Mouse (Mus musculus) lung, embryonic 15.5 days (tissue): ENCODE measurements around the gene Crp. TPM values are rescaled to one million over a fixed set of nuclear protein-coding genes. Genes with fewer than 3 reads are reported as not detected.

ENCODE experiments used
- ATAC-seq: fragments of 200-750 bp; cut with Nextera tagmentation; 2 replicates; pipeline ENCODE4 v1.8.0; 2017; ENCODE audit warnings: moderate number of reproducible peaks, borderline replicate concordance; ENCODE audit not compliant: low FRiP score, low TSS enrichment; ENCODE audit errors: extremely low read depth
- H3K27ac ChIP-seq: fragments of 300-500 bp; sonication (generic); 2 replicates; pipeline ENCODE4 v1.5.1; 2015; ENCODE audit warnings: moderate library complexity, mild to moderate bottlenecking, inconsistent platforms
- H3K27me3 ChIP-seq: fragments of 300-500 bp; sonication (generic); 2 replicates; pipeline ENCODE4 v1.6.1; 2015; ENCODE audit warnings: inconsistent platforms
- H3K36me3 ChIP-seq: fragments of 300-500 bp; sonication (generic); 2 replicates; pipeline ENCODE4 v1.6.1; 2015; ENCODE audit warnings: inconsistent platforms
- H3K4me1 ChIP-seq: fragments of 300-500 bp; sonication (generic); 2 replicates; pipeline ENCODE4 v1.6.1; 2015; ENCODE audit warnings: inconsistent platforms
- H3K4me2 ChIP-seq: fragments of 300-500 bp; sonication (generic); 2 replicates; pipeline ENCODE4 v1.6.1; 2015; ENCODE audit warnings: inconsistent platforms, mild to moderate bottlenecking, moderate library complexity
- H3K4me3 ChIP-seq: fragments of 300-500 bp; sonication (generic); 2 replicates; pipeline ENCODE4 v1.5.1; 2015; ENCODE audit warnings: mild to moderate bottlenecking, inconsistent platforms
- H3K9ac ChIP-seq: fragments of 300-500 bp; sonication (generic); 2 replicates; pipeline ENCODE4 v1.6.1; 2015; ENCODE audit warnings: inconsistent platforms
- H3K9me3 ChIP-seq: fragments of 300-500 bp; sonication (generic); 2 replicates; pipeline ENCODE4 v1.6.1; 2016; ENCODE audit warnings: inconsistent platforms
- WGBS: fragments of 180-500 bp; shearing (Covaris S2); methylation state at CpG from one replicate; pipeline ENCODE4 v1.1.7; 2015; 5-methylcytosine and 5-hydroxymethylcytosine counted together
- polyA plus RNA-seq: library from polyadenylated mRNA; unstranded; fragments of >200 nt; fragmentation: Nextera tagmentation; extraction: Ambion mirVana; gene quantifications from 2 replicates; pipeline ENCODE4 v1.2.1, GENCODE M21; 2015

Gene Crp
- polyA plus RNA-seq, 1 experiment from 2014 or later: 0.09 TPM

DNA sequence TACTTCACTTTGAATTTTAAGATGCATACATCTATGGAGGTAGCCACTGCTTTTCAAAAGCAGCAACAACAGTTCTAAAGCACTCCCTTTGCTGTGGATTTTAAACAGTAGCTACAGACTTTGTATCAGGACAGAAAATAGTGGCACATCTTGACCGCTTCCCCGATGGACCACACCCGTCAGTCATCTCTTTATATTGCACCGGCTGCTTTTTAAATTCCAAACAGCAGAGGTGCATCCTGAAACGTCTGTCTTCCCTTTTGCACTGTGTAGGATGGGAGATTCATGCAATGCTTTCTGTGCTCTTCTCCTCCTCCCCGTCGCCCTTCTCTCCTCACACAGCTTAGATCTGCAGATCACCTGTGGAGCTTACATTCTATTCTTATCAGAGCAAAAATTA lies 57.3 kb downstream of the Crp start:
- H3K9me3 ChIP-seq: no peaks in the 10 kb centered on the region
- no peaks in the 10 kb centered on the region for H3K36me3 ChIP-seq
- H3K4me2 ChIP-seq: no peak overlapping the region
- no peaks in the 10 kb centered on the region for H3K4me1 ChIP-seq
- no peak overlapping the region for H3K9ac ChIP-seq
- H3K4me3 ChIP-seq: no peak overlapping the region
- ATAC-seq: no peak
- 67% methylated on average over 7 of the region's 7 CpGs for WGBS
- H3K27ac ChIP-seq: no peak overlapping the region
- no peaks in the 10 kb centered on the region for H3K27me3 ChIP-seq

DNA sequence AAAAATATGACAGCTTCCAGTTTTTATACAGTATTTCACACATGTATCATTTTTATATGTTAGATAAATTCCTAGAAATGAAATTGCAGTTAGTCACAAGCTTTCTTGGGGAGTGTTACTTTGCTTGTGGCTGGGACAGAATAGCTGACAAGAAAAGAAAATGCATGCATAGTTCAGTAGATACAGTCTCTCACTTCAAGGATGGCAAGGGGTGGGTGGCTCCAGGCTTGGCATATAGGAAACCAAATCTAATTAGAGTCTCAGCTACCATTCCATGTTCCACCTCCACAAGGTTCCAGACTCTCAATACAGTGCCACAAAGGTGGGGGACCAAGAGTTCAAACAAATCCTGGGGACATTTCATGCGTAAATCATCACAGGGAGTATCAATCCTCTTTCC lies 61.7 kb downstream of the Crp start:
- Histone ChIP-seq H3K4me3 (no peak overlapping the region), H3K4me1 (no peaks in the 10 kb centered on the region), H3K4me2 (no peak overlapping the region), H3K27ac (no peak overlapping the region), H3K36me3 (no peaks in the 10 kb centered on the region), H3K27me3 (no peaks in the 10 kb centered on the region), H3K9ac (no peak overlapping the region), H3K9me3 (no peaks in the 10 kb centered on the region)
- no peak for ATAC-seq
- 71% methylated on average over 1 of the region's 1 CpGs for WGBS

DNA sequence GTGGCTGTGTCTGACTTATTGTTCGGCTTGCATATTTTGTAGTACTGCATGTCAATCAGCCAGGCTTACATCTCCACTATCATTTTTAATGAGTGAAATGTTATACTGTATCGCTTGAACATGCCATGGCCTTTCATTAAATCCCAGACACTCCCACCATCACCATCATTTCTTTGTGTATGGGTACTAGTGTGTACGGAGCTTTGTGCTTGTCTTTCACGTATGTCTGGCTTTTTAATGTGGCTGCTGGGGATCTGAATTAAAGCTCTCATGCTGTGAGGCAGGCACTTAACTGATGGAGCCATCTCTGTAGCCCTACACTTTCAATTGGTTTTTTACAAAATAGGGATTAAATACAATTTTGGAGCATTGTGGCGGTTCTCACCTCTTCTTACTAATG lies 81.3 kb downstream of the Crp start:
- ATAC-seq: no peak
- no peak overlapping the region for H3K4me3 ChIP-seq
- no peaks in the 10 kb centered on the region for H3K36me3 ChIP-seq
- H3K27me3 ChIP-seq: no peaks in the 10 kb centered on the region
- WGBS: 87% methylated on average over 5 of the region's 5 CpGs
- no peaks in the 10 kb centered on the region for H3K4me1 ChIP-seq
- no peak overlapping the region for H3K27ac ChIP-seq
- H3K4me2 ChIP-seq: no peak overlapping the region
- no peak overlapping the region for H3K9ac ChIP-seq
- H3K9me3 ChIP-seq: no peaks in the 10 kb centered on the region

DNA sequence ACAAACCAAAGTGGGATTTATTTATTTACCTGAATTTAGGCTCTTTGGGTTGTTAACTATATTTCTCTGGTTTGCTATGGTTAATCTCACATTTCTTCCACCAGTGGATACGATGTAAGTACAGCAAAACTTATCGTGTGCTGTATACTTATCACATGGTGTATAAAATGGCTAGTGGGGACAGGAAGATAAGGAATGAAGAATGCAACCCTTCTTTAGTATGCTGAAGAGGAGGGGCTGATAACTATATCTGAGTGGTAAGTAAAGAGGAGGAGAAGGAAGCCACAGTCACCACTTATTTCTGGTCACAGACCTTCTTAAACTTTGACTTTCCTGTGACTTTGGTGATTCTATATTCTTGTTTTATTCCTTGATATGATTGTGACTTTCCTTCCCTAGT lies 87.5 kb downstream of the Crp start:
- Histone ChIP-seq H3K4me3 (no peak overlapping the region), H3K9ac (no peak overlapping the region), H3K27me3 (no peaks in the 10 kb centered on the region), H3K27ac (no peak overlapping the region), H3K4me1 (no peaks in the 10 kb centered on the region), H3K9me3 (no peaks in the 10 kb centered on the region), H3K4me2 (no peak overlapping the region), H3K36me3 (no peaks in the 10 kb centered on the region)
- WGBS: 56% methylated on average over 2 of the region's 2 CpGs
- no peak for ATAC-seq

DNA sequence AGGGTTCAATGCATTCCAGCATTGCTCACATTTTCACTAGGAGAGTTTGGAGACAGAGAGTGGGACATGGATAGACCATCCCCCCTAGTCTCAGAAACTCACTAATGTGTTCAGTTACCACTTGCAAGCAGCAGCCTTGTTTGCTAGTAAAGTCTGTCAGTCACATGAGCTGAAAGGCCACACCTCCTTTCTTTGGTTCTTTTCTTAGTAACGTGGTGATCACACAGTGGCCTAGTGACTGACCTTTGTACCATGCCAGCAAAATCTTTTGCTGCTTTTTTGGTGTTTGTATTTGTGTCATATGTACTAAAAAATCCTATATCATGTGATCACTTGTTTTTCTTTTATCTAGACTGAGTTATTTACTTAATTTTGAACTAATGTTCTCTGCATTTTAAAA lies 88.0 kb downstream of the Crp start:
- WGBS: 7% methylated on average over 1 of the region's 1 CpGs
- no peak for ATAC-seq
- H3K27ac ChIP-seq: no peak overlapping the region
- no peaks in the 10 kb centered on the region for H3K27me3 ChIP-seq
- H3K9me3 ChIP-seq: no peaks in the 10 kb centered on the region
- no peak overlapping the region for H3K4me3 ChIP-seq
- H3K9ac ChIP-seq: no peak overlapping the region
- no peaks in the 10 kb centered on the region for H3K36me3 ChIP-seq
- H3K4me2 ChIP-seq: no peak overlapping the region
- H3K4me1 ChIP-seq: no peaks in the 10 kb centered on the region

DNA sequence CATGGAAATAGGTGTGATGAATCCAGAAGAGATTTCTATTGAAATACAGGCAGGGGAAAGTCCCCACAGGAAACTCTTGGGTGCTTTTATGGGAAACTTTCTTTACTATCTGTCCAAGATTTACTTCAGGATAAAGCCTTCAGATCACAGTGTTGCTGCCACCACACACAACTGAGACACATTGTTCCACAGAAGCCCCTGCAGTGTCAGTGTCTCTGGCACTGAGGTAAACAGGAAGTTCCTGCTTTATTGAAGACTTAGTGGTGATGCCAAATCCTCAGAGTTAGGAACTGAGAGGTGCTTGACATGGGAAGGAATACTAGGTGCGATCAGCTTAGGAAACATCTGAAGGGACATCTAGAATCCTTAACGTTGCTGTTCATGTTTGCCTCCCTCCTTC lies 131.1 kb downstream of the Crp start:
- no peaks in the 10 kb centered on the region for H3K36me3 ChIP-seq
- H3K27me3 ChIP-seq: no peaks in the 10 kb centered on the region
- H3K9me3 ChIP-seq: no peaks in the 10 kb centered on the region
- H3K27ac ChIP-seq: no peak overlapping the region
- H3K9ac ChIP-seq: no peak overlapping the region
- no peaks in the 10 kb centered on the region for H3K4me1 ChIP-seq
- no peak overlapping the region for H3K4me3 ChIP-seq
- no peak overlapping the region for H3K4me2 ChIP-seq
- ATAC-seq: no peak
- 69% methylated on average over 2 of the region's 2 CpGs for WGBS

DNA sequence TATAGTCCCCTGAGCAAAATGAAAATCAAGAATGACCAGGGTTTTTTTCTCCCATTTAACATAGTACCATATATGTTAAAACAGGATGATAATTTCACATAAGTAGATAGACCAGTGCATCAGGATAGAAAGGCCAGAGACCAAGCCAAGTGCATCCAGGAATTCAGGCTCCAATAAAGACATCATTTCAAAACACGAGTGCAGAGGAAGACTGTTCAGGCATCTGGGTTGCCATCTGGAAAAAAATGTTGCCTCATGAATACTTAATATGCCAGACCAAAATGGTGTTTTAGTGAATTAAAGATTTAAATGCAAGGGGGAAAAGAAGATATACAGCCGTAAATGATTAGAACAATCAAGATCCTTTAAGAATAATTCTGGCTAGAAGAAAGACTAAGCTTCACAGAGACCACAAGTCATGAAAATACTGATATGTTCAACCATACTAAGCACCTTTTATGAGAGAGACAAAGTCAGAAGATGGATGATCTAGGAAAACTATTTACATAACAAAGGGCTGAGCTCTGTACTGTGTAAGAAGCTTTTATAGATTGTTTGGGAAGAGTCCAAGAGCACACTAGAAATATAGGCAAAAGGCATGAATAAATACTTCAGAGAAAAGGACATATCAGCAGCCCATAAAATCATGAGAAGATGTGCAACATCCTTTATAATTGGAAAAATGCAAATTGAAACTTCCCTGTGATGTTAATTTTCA lies 149.3 kb downstream of the Crp start:
- no peak for ATAC-seq

DNA sequence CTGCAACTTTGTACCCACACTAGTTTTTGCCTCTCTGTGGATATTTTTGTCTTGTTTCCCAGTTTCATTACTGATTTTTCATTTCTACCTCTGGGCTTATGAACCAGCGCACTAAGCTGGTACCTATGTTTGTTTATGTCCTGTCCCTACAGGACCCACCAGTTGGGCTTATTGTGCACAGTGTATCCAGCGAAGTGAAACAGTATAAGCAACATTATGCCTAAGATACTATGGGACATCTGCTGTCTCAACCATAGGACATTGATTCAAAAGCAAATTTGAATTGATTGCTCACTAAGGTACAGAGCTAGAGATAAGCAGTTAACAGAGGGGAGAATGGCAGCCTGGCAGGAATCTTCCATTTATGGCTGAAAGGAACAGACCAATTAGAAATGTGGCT lies 150.3 kb downstream of the Crp start:
- Histone ChIP-seq H3K4me2 (no peak overlapping the region), H3K9me3 (no peaks in the 10 kb centered on the region), H3K4me1 (no peaks in the 10 kb centered on the region), H3K9ac (no peak overlapping the region), H3K4me3 (no peak overlapping the region), H3K27ac (no peak overlapping the region), H3K36me3 (no peaks in the 10 kb centered on the region), H3K27me3 (no peaks in the 10 kb centered on the region)
- WGBS: 84% methylated on average over 2 of the region's 2 CpGs
- no peak for ATAC-seq

More for the DNA sequence above, 149.3 kb downstream of the Crp start:
- no peak overlapping the region for H3K27ac ChIP-seq
- no peak overlapping the region for H3K4me3 ChIP-seq
- H3K27me3 ChIP-seq: no peaks in the 10 kb centered on the region
- 83% methylated on average over 2 of the region's 2 CpGs for WGBS
- no peaks in the 10 kb centered on the region for H3K4me1 ChIP-seq
- H3K9ac ChIP-seq: no peak overlapping the region
- H3K36me3 ChIP-seq: no peaks in the 10 kb centered on the region
- no peaks in the 10 kb centered on the region for H3K9me3 ChIP-seq
- H3K4me2 ChIP-seq: no peak overlapping the region

DNA sequence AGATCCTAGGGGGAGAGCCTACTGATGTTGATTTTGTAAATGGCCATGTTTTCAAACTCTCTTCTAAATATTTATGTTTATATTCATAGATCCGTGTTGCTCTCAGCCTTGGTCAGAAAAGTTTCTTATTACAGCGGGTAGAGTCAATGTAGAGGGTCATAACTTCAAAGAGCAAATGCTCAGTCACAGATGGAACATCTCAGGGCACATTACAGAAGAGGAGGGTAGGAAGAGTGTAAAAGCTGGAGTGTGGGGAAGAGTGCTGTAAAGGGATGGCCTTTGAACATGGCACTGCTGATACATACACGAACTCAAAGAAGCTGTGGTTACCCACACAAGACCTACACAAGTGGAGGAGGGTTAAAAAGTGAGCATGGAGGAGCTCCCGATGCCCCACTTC lies 177.4 kb downstream of the Crp start:
- H3K27ac ChIP-seq: no peak overlapping the region
- ATAC-seq: peak; percentile 55; the same call in 1 of the 2 replicates
- no peak overlapping the region for H3K9ac ChIP-seq
- H3K36me3 ChIP-seq: no peaks in the 10 kb centered on the region
- H3K4me2 ChIP-seq: no peak overlapping the region
- no peaks in the 10 kb centered on the region for H3K4me1 ChIP-seq
- no peaks in the 10 kb centered on the region for H3K9me3 ChIP-seq
- WGBS: 50% methylated on average over 4 of the region's 4 CpGs
- H3K27me3 ChIP-seq: no peaks in the 10 kb centered on the region
- no peak overlapping the region for H3K4me3 ChIP-seq

DNA sequence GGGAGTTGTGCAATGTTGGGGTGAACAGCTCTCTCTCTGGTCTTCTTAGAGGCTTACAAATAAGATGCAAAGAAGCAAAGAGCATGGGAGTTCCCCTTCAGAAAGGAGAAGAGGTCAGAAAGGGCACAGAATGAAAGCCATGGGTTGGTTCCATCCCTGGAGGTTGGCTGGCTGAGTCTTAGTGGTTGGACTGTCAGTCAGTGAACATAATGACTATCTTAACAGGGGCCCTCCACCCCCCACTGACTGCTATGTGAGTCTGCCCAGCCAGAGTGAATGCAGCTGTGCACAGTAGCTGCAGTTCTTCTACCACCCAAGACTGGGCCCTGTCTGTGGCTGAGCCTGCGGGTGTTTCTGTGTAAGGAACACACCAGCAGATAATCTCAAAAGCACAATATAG lies 178.8 kb downstream of the Crp start:
- Histone ChIP-seq H3K27ac (no peak overlapping the region), H3K4me1 (no peaks in the 10 kb centered on the region), H3K27me3 (no peaks in the 10 kb centered on the region), H3K9me3 (no peaks in the 10 kb centered on the region), H3K9ac (no peak overlapping the region), H3K4me2 (no peak overlapping the region), H3K36me3 (no peaks in the 10 kb centered on the region), H3K4me3 (no peak overlapping the region)
- no peak for ATAC-seq
- WGBS: 76% methylated on average over 1 of the region's 1 CpGs

Other genes with a start within 250 kb of the Crp start
- gene Slamf9, start 222.7 kb upstream of the Crp start, polyA plus RNA-seq: 0.31 and 0.51 TPM in 2 replicates
- gene Igsf9, start 216.3 kb upstream of the Crp start, polyA plus RNA-seq: 21.7 and 22.5 TPM in 2 replicates
- 541 and 580 TPM in 2 replicates for gene Tagln2, start 198.0 kb upstream of the Crp start, polyA plus RNA-seq
- gene Cfap45, start 177.3 kb upstream of the Crp start, polyA plus RNA-seq: 8.1 and 10.7 TPM in 2 replicates
- gene Vsig8, start 142.1 kb upstream of the Crp start, polyA plus RNA-seq: 0.24 and 0.47 TPM in 2 replicates
- 0.09 TPM in 1 of 2 replicates, not detected in the other for gene Slamf8, start 107.5 kb upstream of the Crp start, polyA plus RNA-seq
- not detected in 2 replicates for gene Fcrl6, start 95.5 kb upstream of the Crp start, polyA plus RNA-seq
- 11.8 and 12.3 TPM in 2 replicates for gene Dusp23, start 65.1 kb upstream of the Crp start, polyA plus RNA-seq
- gene Apcs, start 197.0 kb downstream of the Crp start, polyA plus RNA-seq: 0.26 and 0.28 TPM in 2 replicates